ENCODE assay signal across 8 mouse cellular contexts in the genomic region with DNA sequence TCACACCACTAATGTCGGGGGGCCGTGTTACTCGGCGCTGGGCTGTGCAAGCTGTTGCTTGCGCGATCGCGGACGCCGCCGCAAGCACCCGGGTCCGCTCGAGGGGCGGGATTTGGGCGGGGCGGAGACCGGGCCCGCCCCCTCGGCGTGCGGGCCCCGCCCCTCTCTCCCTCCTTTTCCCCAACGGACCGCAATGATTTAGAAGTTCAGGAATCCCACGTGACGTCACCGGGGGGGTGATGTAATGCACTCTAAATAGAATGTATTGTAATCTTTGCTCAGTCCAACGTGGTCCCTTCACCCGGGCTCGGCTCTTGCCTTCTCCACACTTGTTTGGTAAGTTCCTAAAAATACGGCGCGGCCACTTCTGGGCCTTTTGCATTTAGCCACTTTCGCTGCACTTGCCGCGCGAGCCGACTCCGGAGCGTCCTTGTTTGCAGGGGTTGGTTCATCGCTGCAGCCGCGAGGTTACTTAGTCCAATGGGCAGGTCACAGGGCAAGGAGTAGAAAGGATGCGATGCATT. TPM values are rescaled to one million over a fixed set of nuclear protein-coding genes. Genes with fewer than 3 reads are reported as not detected.
DNase-seq lines count a peak whose midpoint lies in the region; ATAC-seq lines count a peak whose summit lies in the region.

A gene (plus strand): TSS at position 233 of the 524 bp plus-strand sequence.

- peak within 1 kb of the TSS; percentile 89 for H3K4me2 ChIP-seq in hindbrain, embryonic 13.5 days

- peak within 1 kb of the TSS; percentile 64 for H3K9ac ChIP-seq in hindbrain, embryonic 13.5 days

- no peak within 1 kb of the TSS for H3K27ac ChIP-seq in hindbrain, embryonic 13.5 days

- H3K27me3 ChIP-seq in hindbrain, embryonic 13.5 days: peaks cover 88% of the 10 kb centered on the region

- H3K4me1 ChIP-seq in hindbrain, embryonic 13.5 days (replicated peaks): peaks cover 34% of the 10 kb centered on the region

- H3K9me3 ChIP-seq in hindbrain, embryonic 13.5 days: no peaks in the 10 kb centered on the region

- peak; percentile 82 for ATAC-seq in hindbrain, embryonic 13.5 days (ENCODE audit: low FRiP score)

- under 1% methylated on average over 45 of the region's 45 CpGs for WGBS in hindbrain, embryonic 13.5 days

- H3K36me3 ChIP-seq in hindbrain, embryonic 13.5 days: no peaks in the 10 kb centered on the region

- peak within 1 kb of the TSS; percentile 48 for H3K4me3 ChIP-seq in hindbrain, embryonic 13.5 days

- peak; percentile 99 for DNase-seq in Muller cell, postnatal 12 days (ENCODE audit: inconsistent ontology term)
- DNase-seq in cerebellum, postnatal 10 days: peak; percentile 91 to 92
- DNase-seq in frontal cortex, postnatal 25 days (ENCODE audit: low spot score in 2 of 2): peak; percentile 43 to 63
- DNase-seq in layer of hippocampus, postnatal 25 days (ENCODE audit: extremely low spot score in 1 of 2, low spot score in 1 of 2): peak; percentile 51 to 69
- peak; percentile 91 for DNase-seq in lung, postnatal 14 days
- peak; percentile 54 for DNase-seq in ovary, postnatal 14 days (ENCODE audit: low spot score)
- DNase-seq in thymus, postnatal 36 days: peak; percentile 27 to 45

RNA-seq across cellular contexts. Expression of the gene that starts here (rescaled TPM):
- 4.1 and 5.9 TPM in 2 replicates for polyA plus RNA-seq in hindbrain, embryonic 13.5 days (2015; fragmentation: Nextera tagmentation; extraction: Ambion mirVana)
- 1 to 10 TPM; 4.4 to 6.6 TPM for total RNA-seq in layer of hippocampus, postnatal 25 days (2021)

Comparison
In these comparisons a context has a peak if more than half of its experiments do, and no peak if none do; other contexts are left out.
1. DNase-seq: peak in every context shown above with its lines; median percentile 99 in Muller cell, postnatal 12 days; 92 in cerebellum, postnatal 10 days; 91 in lung, postnatal 14 days; 60 in layer of hippocampus, postnatal 25 days; 54 in ovary, postnatal 14 days; 53 in frontal cortex, postnatal 25 days; 36 in thymus, postnatal 36 days.